Mouse (Mus musculus): ENCODE measurements around the gene Tpx2.

GRCm38 (mm10) chr2:152942898-152943515 is 95.2 kb downstream of the Tpx2 start:
- TF ChIP-seq CTCF (IDR thresholded peaks at IDR 0.05) (no peak), EP300 (IDR thresholded peaks at IDR 0.05; ENCODE audit: insufficient read depth, low read depth, low read length) (no peak)

Data from heart, adult 2 months (tissue).